Mouse (Mus musculus): ENCODE results near the gene Grcc10.

DNA sequence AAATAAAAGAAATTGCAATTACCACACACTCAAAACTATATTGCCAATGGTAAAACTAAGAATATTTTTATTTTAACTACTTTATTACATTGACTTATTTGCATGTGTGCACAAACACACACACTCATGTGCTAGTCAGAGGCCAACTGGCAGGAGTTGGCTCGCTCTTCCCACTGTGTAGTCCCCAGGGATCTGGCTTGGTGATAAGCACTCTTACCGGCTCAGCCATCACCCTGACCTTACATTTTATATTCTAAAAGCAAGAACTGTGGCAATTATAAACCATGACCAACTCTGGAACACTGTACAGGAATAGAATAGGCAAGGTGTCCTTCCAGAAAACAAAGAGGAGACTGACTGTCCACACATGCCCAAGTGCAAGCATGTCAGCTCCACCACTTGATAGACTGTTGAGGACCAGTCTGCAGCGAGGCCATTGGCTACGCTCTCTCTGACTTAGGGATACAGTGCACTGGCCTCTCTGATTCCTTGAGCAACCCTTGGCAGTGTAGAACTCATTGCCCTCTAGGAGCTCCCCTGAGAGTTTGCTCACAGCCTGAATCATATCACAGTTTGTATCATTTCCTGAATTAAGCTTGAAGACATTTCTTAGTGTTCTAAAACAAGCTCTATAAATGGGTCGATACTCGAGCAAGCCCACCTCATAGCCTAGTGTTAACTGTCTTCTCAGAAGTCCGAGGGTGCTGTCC is 44.6 kb downstream of the Grcc10 start:
- TF ChIP-seq CTCF (IDR thresholded peaks at IDR 0.05; ENCODE audit: extremely low read depth, insufficient read depth, low read length) (no peak), POLR2A (IDR thresholded peaks at IDR 0.05; ENCODE audit: extremely low read depth, insufficient read depth, low read length) (no peak)
